Mouse (Mus musculus) cerebellum, postnatal 10 days (tissue): Measurements from ENCODE around the gene Bckdha.

Experiments
- DNase-seq, 2 experiments: peaks; one replicate each; pipeline ENCODE4 v3.0.0; 2021; ENCODE audit warnings: mixed read lengths in 2 of 2

Bckdha gene

DNA sequence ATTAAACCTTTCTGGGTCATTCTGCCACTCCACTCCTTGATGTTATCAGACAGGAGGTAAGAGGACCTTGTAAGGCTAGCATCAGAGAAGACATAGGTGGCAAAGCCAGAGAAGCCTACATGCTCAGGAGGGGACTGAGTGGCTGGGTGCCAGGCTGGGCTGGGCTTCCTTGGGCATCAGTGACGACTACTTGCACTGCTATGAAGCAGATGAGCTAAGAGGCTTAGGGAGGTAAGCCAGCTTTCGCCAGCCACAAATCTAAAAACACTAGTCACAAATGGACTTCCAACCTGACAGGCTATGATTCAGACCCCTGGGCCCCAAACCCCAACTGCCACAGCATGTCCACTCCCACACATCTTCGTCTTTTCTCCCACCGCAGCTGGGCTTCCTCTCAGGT lies 14.2 kb downstream of the Bckdha start:
- peak; percentile 70 to 73 for DNase-seq

DNA sequence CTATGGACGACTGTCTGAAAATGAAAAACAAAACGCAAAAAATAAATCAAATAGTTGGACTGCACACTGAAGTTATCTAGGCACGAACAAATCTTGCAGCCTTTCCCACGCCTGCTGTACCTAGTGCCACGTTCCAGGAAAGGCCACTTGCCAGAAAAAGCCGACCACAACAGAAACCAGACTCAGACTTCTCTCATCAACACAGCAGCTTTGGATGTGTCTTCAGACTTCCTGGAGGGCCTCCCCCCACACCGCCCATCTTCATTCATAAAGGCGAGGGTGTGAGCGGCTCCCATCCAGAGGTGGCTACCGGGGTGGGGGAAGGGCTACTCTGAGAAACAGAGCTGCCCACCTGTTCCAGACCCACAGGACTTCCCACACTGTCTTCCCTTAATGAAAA lies 14.6 kb downstream of the Bckdha start:
- DNase-seq, result peak; percentile 36 to 52

DNA sequence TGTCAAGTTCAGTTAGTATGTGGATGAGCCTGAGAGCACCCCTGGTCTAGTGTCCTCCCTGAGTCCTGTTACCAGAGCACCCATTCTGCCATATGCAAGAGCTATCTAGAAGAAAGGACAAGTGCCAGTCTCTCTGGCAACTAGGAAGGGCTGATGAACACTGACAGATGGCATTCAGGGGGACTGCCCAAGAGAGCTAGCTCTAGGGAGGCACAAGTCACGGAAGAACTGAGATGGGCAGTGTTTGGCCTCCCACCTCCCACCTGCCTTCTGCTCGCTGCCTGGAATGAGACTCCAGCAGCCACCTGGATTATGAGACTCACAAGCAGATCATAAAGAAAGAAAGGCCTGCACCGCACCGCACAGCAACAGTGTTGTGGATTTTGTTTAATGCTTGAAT lies 19.0 kb downstream of the Bckdha start:
- DNase-seq, result peak; percentile 67 to 75

DNA sequence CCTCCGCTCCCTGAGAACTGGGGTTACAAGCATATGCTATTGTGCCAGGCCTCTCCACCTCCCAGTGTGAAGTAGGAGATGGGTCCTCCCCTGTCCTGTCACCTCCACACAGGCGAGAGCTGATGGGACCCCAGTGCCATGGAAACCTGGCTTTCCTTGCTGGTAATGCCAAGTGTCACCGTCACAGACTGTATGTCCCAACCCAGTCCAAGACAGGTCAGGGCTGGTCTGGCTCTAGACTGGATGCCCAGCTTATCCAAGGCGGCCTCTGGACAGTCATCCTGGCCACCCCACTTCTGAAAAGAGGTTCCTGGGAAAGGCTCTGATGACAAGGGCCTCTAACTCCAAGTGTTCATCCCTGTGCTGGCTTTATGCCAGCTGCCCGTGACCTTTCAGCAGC lies 21.7 kb downstream of the Bckdha start:
- DNase-seq, result no peak

DNA sequence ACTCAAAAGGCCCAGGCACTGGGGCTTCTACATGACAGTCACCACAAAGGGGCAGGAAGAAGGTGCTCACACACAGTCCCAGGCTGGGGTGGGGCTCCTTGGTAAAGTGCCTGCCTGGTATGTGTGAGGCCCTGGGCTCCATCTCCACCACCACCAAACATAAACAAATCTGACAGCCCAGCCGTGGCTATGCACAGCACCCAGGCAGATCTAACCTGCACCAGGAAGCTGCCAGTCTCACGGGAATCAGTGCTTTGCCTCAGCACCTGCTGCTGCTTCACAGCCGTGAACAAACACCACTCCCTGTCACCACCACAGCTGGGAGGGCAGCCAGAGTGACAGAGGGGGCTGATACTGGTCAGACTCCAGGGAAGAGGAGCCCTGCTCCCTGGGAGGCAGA lies 22.4 kb downstream of the Bckdha start:
- DNase-seq, result peak in 1 of 2 experiments; percentile 39

DNA sequence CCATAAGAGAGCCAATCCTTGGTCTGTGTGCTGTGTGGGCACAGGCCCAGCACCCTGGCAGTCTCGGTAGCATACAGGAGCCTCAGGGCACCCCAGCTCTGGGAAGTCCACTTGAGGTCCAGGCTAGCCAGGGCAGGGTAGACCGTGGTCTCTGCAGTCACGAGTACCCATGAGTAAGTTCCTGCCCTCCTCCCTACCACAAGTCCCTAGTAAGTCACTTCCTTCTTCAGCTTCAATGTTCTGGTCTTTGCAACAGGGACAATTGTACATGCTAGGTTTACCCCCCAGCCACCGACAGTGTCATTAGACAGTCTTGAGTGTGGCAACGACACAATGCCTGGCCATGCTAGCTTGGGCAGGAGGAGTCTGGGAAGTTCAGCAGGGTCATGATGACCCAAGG lies 26.1 kb downstream of the Bckdha start:
- DNase-seq, result no peak

DNA sequence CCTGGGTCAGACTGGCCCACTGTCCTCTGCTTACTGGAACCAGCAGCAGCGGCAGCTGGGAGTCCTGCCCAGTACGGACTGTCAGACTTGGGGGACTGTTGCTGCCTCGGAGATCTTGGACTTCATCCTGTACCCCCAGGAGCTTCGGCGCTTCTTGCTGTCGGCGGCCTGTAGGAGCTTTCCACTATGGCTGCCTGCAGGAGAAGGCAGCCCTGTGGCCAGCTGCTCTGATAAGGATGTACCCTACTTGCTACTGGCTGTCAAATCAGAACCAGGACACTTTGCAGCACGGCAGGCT lies 30.5 kb downstream of the Bckdha start:
- DNase-seq, result peak in 1 of 2 experiments; percentile 43

DNA sequence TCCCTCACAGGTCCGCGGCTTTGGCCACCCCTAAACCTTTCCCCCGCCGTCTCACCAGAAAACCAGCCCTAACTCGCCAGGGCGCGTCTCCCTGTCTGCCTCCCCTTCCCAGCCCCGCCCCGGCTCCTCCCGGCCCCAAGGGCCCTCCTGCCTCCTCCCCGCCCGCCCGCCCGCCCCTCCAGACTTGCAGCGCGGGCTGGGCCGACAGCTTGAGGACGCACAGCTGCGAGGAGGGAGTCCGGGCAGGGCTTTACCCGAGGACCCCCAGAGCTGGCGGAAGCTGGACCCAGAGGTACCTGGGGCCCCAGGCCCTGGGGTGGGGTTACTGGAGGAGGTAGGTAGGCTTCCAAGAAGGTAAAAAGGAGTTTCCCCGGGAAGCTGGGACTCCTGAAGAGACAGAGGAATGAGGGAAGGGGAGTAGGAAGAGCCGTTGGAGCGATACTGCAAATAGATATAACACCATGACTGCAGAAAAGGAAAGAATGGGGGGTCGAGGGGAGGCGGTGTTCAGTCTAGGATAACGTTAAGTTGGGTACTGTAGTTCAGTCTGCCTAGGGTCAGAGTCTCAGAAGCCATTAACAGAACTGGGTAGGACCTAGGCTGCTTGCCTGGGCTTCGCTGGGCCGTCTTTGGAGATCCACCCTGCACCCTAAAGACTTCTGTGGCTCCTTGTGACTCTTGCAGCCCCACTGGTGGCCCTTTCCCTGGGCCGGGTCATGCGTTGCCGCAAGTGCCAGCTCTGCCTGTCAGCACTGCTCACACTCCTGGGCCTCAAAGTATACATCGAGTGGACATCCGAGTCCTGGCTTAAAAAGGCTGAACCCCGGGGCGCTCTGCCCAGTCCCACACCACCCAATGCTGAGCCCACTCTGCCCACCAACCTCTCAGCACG lies 31.1 kb downstream of the Bckdha start:
- DNase-seq, result peak; percentile 48 to 58

DNA sequence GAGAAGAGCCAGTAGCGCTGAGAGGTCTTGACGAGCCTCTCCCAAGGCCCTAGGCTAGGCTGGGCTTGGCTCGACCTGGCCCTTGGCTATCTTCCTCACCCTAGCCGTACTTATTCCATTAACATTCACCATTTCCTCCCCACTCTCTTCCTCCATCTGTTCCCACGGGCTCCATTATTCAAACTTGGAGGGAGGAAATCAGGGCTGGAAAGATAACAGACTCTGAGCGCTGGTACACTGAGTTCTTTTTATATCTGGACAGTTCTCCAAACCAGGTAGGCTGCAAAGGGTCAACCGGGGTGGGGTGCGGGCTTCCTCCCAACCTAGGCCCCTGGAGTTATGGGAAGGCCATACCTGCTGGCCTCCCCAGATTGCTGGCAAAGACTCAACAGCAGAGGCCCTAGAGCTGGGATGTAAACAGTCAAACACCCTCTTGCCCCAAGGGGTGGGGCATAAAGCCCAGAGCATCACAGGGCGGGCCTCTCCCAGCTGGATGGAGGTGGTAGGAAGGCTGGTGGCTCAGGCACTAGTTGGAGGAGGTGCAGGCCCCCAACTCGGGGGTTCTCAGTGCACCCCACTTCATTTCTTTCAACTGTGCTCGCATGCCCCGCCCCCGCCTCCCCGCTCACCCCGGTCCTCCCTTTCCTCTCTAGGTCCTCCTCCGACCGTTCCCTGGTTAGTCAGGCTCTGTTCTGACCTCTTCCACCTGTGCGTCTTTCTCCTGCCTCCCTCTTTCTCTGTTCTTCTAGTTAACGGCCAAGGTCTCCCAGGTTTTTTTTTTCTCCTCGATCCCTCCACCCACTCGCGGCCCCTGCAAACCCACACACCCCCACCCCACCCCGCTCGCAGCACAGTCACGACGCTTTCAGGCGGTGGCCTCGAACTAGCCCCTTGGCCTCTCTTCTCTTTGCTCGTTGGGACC lies 32.0 kb downstream of the Bckdha start, which contains the start of gene B3gnt8:
B3gnt8 (plus strand) TSS at position 146 of the 922 bp plus-strand sequence.
- peak; percentile 64 to 67 for DNase-seq

DNA sequence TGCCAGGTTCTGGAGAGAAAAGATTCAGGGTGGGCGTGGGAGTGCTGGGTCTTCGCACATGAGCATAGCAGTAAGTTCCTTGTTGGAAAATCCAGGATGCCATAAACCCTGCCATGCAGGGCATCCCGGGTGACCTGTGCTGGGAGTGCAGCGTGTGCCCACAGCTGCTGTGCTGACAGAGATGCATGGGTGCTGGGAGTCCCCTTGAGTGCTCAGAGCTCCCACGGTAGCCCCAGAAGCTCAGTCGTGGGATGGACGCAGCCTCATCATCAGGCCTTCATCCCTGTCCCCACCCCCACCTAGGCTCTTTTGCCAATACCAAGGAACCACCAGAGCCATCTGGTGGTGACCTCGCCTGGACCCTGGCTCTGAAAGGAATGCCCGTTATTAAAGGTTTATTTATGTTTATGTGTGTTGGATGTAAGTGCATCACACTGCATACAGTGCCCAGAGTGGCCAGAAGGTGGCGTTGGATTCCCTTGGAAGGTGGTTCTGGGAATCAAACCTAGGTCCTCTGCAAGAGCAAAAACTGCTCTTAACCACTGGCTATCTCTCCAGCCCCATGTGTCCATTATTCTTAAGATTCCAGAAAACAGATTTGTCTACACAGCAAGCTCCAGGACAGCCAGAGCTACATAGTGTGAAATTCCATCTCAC lies 33.1 kb downstream of the Bckdha start:
- DNase-seq, result peak; percentile 70 to 81

DNA sequence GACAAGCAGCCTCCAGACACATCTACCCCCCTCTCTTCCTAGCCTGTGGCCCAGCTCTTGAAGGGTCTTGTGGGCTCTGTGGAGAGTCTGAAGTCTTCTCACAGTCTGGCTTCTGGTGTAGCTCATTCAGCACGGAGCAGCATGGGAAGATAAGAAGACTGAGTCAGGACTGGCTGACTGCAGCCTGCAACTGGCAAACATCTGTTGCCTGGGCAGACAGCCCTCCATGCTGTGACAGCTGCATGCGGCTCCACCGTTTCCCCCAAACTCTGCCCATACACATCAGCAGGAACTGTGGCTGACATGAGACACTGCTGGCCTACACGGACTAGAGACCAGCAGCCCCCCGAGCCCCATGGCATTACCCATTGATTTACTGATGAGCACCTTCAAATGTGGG lies 33.9 kb downstream of the Bckdha start:
- DNase-seq, result no peak

DNA sequence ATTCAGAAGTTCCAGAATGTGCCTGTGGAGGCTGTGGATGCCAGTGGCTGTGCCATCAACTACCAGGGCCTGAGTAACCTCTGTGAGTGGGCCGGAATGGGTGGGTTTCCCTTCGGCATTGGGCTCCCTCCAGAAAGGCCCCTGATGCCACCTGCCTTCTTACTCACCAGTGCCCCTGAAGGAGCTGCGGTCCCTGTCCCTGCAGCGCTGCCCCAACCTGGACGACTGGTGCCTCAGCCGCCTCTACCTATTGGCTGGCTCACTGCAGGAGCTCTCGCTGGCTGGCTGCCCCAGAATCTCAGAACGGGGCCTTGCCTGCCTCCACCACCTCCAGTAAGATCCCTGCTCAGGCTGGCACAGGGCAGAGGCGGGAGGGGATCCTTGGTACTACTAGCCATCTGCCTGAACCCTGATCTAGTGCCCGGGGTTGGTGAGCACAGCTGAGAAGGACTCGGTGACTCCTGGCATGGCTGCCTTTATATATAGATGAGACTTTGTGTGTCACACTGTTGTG lies 34.9 kb downstream of the Bckdha start:
- DNase-seq, result peak; percentile 66 to 73

DNA sequence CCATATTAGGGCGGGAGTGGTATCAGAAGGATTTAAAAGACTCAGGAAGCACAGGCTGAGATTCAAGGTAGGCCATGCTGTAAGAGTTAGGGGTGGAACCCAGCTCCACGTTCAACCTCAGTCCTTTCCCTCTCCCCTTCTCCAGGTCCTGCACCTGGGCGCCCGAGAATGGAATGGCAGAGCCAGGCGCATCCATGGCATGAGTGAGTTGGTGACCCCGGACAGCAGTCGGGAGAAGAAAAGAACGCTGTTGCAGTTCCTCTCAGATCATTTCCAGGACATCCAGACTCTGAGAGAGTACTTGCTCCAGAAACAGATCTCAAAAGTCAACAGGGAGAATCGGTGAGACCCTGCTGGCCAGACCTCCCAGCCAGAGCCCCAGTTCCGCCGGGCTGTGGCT lies 38.0 kb downstream of the Bckdha start:
- DNase-seq, result peak in 1 of 2 experiments; percentile 2

DNA sequence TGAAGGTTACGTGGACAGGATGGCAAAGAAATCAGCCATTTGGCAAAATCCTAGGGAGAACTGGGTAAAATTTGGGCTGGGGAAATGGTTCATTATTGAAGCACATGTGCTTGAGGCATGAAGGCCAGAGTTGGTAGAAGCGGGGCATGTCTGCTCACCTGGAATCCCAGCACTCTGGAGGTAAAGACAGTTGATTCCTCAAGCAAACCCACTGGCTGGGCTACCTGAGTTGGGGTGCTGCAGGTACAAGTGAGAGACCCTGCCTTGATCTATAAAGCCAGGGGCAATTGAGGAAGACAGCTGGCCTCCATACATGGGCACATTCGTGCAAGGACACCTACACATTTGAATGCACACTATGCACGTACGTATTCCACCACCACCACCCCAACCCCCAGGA lies 38.7 kb downstream of the Bckdha start:
- DNase-seq, result no peak

DNA sequence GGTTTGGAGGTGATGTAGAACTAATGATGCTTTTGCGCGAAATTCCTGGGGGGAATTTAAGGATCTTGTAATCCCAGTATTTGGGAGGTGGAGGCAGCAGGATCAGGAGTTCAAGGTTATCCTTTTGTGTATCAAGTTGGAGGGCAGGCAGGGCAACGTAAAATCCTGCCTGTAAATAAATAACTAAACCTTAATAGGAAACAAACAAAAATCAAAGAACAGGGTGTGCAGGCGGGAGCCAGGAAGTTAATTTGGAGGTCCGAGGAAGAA lies 39.1 kb downstream of the Bckdha start:
- DNase-seq, result no peak

DNA sequence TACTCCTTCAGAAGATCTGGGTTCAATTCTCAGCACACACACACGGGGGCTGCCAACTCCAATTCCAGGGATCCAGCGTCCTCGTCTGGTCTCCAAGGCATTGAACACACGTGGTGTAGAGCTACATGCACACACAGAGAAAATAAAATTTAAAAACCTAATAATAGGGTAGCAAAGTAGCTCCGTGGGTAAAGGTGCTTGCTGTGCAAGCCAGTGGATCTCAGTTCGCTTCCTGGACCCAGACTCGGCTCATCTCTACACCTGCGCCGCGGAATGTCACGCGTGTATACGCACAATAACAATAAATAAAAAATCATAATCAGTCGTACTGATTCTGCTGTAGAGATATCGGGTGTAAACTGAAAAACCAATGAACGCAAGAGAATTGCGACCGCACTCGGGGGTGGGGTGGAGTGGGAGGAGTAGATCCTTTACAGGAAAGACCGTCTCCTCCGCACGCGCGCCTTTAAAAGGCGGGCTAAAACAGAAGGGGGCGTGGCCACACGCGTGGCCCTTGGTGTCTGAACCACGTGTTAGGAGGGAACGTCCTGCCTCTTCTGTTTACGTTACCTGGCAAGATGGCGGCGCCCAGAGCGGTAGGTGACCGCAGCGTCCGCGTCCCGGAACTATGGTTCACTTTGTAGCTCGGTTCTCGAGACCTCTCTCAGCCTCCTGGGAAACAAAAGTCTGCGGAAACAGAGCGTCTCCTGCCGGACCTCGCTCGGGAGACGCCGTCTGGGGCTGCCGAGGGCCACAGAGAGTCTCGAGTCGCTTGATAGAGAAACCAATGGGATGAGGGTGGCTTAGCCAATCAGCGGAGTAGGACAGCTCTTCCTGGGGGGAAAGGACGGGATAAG lies 39.7 kb downstream of the Bckdha start, which contains the start of gene Dmac2:
Dmac2 (plus strand) TSS at position 550 of the 857 bp plus-strand sequence.
- peak; percentile 96 to 97 for DNase-seq

DNA sequence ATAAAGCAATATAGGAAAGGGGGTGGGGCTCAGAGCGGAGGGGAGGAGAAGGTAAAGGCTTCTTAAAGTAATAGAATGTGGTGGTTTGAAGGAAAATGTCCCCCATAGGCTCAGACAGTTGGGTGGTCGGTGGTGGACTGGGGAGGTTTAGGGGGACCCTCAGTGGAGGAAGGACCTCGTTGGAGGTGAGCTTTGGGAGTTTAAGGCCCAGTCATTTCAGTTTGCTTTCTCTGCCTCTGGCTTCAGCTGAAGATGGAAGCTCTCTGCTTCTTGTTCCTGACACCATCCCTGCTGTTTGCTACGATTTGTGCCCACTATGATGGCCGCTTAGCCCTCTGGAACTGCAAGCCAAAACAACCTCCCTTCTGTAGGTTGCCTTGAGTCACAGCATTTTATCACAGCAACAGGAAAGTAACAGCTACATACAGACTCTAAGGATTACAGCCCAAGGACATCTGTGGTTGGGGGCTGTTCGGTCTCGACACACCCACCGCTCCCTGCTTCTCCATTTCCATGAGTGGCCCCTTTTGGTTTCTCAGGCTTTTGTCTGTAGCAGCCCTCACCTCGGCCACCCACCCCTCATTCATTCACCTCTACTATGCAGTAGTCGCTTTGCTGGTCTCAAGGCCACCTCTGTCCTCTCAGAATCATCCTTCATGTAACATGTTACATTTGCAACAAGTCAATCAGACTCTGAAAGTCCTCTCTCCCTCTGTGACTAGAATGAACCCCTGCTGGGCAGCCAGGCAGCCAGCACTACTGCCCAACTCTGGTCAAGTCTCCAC lies 41.2 kb downstream of the Bckdha start:
- no peak for DNase-seq

DNA sequence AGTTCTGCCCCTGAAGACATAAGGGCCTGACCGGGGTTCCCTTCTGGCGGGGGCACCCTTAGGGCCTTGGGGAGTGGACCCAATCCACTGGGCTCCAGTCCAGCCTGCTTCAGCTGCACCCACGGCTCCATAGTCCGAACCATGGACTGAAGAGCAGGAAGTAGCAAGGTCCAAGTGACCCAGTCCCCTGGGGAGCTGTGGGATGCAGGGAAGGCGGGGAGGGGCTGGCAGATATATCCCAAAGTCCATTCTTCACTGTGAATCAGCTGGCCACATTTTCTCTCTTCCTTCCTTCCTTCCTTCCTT lies 43.1 kb downstream of the Bckdha start, which contains the start of gene Erich4:
Erich4 (minus strand) TSS at position 187 of the 306 bp plus-strand sequence.
- no peak for DNase-seq

DNA sequence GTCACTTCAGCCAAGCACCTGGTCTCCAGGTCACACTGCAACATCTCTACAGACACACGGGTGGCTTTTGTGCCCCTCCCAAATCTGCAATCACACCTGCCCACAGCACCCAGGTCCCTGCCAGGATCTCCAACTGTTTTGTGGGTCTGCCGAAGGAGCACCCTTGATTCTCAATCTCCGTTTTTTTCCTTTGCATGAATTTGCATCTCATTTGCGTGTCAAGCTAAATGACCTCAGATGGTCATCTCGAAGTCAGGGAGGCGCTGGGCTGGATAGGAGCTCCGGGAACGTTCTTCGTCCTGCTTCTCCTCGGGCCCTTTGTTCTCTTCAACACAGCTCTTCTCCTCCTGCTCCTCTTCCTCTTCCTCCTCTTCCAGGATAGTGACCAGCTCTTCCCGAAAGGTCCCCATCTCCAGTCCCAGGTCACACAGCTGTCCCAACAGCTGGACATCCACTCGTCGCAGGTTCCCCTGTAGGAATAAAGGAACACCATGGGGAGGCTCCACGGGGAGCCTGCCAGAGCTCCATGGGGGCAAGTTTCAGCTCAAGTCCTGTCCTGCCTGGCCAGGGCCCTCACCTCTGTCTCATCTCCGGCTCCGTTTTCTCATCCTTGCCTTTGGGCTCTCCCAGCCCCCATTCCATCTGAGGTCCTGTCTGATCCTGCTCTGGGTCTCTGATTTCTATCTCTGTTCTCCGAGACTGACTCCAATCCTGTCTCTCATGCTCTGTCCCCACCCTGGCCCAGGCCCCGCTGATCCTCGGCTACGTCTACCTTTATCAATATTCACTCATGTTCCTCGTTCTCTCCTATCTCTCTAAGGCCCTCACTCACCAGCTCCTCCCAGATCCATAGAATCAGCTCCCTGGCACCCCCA lies 43.7 kb downstream of the Bckdha start:
- DNase-seq, result no peak

DNA sequence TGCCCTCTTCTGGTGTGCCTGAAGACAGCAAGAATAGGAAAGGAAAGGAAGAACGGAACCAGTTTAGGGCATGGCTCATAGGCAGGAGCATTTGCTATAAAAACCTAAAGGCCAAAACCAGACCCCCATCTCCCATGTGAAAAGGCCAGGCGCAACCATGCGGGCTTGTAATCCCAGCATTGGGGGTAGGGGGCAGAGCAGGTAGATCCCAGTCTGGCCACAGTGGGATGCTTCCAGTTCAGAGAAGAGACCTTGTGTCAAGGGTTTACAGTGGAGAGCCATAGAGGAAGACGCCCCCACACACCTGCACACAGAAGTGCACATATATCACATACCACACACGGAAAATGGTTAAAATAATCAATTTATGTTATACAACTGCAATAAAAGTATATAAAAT lies 44.7 kb downstream of the Bckdha start:
- no peak for DNase-seq
